Mouse (Mus musculus) embryo, embryonic 9.5 days (tissue): ENCODE measurements around the gene Dnm1.

Source experiments
- DNase-seq: peaks from one replicate; pipeline ENCODE4 v3.0.0-alpha.2; 2017; ENCODE audit errors: extremely low spot score

Dnm1 gene

DNA sequence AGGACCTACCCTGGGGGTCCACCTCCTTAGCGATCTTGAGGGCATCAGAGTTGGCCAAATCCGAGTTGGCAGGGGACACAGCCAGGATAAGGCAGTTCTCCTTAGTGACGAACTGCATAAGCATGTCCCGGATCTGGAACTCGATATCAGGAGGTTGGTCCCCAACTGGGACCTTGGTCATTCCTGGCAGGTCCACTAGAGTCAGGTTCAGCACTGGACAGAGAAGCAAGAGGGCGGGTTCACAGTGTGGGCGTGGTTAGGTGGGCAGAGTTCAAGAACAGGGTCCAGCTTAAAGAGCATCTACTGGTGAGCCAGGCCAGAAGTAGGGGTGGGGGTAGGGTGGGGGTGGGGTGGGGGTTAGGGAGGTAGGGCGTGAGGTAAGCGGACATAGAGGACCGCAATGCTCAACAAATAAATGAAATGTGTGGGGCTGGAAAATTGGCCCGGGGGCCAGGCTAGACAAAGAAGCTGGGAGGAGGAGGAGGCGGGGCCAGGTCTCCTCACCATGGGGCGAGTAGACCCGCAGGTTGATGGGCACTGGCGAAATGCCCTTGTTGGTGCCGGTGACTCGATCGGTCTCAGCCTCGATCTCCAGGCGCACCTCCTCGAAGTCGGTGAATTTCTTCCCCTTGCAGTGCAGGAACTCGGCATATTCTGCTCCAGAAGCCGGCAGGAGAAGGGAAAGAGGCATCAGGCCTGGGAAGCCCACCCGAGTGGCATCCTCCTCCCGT is 13.1 kb downstream of the Dnm1 start:
- no peak for DNase-seq

DNA sequence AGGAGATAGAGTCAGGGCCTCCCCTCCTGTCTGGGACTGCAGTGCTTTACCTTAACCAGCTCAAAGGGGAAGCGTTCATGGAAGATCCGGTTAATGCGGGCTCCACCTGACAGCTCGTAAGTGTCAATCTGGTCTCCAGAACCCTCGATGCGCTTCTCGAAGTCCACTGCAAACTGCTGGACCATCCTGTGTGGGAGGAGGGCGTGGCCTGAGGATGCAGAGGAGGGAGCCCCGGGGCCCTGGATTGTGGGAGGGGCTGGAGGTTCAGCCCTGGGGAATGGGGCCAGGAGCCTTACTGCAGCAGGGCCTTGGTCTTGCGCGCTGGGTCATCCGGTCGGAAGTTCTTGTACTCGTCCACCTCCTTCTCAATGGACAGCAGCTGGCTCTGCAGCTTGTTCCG is 17.2 kb downstream of the Dnm1 start:
- DNase-seq, result no peak

GRCm38 (mm10) chr2:32332159-32332558 is 21.0 kb downstream of the Dnm1 start:
- DNase-seq, result no peak

GRCm38 (mm10) chr2:32329531-32329930 is 23.6 kb downstream of the Dnm1 start:
- no peak for DNase-seq

DNA sequence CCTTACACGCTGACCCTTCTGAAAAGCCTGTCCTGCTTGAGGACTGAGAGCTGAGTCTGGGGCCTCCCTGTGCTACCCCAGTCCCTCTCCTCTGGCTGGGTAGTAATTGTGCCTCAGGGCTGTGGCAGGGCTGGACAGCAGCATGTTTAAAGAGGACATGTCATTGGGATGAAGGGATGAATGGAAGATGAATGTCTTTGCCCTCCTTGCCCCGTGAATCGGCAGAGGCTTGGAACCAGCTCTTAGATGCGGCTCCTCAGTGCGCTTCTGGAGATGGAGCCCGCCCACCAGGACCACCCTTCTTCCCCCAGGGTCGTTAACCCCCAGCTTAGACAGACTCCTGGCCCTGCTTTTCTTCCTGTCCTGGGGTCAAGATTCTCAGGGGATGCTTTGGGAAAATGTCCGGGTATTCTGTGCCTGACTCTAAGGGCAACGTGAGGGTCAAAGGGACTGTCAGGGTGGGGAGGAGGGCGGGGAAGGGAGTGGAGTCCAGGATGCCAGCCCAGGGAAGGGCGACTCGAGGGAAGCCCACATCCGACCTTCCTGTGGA is 24.2 kb downstream of the Dnm1 start:
- peak; percentile 49 for DNase-seq

DNA sequence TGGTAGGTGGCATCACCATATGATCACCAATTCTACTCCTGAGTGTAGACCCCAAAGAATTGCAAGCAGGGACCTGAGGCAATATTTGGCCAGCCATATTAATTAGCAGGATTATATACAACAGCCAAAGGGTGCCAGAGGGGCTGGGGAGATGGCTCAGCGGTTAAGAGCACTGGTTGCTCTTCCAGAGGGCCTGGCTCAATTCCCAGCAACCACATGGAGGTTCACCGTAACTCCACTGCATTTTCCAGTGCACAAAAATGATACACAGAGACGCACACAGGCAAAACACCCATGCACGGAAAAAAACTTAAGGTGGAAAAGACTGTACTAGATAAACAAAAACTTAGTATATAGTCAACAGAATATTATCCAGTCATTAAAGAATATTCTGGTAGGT is 25.9 kb downstream of the Dnm1 start:
- no peak for DNase-seq

DNA sequence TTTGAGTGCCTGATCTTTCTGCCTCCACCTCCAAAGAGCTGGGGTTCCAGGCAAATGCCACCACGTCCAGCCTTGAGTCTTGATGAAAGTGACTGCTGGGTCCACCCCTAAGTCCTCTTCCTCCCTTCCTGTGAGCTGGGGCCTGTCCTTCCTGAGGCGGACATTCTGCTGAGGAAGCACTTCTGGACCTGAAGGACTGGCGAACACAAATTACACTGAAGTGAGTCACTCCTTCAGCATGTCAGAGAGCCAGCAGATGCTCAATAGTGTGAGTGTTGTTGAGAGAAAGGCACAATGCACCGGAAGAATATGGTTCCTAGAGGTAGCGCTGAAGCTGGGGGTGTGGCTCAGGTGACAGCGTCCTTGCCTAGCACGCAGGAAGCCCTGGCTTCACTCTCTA is 27.8 kb downstream of the Dnm1 start:
- no peak for DNase-seq

- no peak for DNase-seq
Measured at GRCm38 (mm10) chr2:32324322-32324721, 28.8 kb downstream of the Dnm1 start.

- DNase-seq, result no peak
Measured at GRCm38 (mm10) chr2:32322754-32323741, 30.1 kb downstream of the Dnm1 start.

DNA sequence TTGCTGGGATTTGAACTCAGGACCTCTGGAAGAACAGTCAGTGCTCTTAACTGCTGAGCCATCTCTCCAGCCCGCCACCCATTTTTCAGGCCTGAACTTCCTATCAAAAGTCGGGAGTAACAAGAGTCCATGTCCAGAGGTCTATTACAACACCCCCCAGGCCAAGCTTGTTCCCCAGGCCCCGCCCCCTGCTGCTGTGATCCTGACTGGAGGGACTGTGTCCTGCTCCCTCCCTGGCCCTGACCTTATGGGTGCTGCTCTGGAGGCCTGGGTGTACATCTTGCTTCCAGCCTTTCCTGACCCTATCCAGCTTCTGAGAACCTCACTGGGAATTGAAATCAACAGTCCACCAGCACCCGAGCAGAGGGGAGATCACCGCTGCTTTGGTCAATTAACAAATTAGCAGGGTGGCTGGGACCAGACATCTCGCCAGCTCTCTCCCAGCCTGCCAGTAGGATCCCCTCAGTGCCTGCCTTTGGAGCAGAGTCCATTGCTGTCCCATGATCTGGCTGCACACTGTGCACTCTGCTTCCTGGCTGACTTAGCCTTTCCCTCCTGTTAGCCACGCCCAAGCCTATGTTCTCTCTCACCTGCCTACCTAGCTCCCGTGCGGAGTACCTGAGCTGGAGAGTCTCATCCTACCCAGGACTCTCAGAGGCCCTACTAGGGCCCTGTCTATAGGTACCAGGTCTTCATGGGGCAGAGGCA is 31.4 kb downstream of the Dnm1 start:
- DNase-seq, result no peak

DNA sequence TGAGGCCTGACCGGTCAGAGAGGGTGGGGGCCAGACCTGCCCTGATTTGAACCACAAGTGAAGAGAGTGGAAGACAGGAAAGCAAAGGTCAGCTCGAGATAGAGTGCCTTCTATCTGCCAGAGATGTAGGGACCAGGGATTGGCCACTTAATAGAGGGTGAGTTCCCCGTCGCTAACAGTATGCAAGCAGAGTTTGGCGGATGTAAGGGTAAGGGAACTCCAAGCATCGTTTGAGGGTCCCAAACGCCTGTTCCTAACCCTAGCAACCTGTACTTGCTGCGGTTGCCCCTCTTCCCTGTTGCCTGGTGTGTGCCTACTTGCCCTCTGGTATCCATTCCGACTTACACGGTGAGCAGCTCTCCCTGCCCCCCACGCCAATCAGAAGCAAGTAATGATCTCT is 32.4 kb downstream of the Dnm1 start:
- no peak for DNase-seq

DNA sequence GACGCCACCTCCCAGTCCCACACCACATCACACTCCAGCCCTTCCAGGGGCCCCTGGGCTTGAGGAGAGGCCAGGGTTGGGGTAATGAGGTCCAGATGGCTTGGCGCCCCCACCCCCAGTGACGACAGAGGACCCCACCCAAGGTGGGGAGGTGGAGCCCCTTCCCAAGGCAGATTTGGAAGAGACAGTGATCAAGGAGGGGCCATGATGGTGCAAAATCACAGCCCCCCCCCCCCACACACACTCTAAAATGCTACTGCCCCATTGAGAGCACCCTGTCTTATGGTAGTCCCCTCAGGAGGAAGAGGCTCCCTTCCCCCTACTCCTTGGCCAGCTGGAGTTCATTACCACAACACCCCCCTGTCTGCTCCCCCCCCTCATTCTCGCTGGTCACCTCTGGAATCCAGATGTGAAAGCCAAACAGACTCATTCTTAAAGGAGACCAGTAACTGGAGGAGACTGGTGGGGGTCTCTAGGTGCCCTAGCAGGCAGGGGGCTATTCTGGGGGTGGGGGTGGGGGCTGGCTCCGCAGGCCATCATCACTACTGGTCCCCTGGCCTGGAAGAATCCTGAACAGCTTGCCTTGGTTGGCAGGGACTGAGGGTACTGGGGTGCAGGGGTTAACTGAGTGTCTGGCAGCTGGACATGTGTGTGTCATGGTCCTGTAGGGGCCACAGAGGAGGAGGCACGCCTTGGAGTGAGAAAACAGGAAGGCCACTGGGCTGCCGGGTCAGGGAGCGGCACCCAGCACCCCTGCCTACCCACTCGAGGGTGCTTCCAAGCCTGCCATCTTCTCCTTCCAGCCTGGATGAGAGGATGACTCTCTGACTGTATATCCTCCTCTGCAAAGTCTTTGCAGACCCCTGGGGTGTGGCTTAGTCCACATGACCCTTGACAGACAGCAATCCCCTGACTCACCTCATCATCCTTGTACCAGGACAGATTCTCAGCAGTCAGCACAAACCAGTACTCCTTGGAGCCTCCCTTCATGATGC is 33.3 kb downstream of the Dnm1 start:
- DNase-seq, result peak; percentile 70

DNA sequence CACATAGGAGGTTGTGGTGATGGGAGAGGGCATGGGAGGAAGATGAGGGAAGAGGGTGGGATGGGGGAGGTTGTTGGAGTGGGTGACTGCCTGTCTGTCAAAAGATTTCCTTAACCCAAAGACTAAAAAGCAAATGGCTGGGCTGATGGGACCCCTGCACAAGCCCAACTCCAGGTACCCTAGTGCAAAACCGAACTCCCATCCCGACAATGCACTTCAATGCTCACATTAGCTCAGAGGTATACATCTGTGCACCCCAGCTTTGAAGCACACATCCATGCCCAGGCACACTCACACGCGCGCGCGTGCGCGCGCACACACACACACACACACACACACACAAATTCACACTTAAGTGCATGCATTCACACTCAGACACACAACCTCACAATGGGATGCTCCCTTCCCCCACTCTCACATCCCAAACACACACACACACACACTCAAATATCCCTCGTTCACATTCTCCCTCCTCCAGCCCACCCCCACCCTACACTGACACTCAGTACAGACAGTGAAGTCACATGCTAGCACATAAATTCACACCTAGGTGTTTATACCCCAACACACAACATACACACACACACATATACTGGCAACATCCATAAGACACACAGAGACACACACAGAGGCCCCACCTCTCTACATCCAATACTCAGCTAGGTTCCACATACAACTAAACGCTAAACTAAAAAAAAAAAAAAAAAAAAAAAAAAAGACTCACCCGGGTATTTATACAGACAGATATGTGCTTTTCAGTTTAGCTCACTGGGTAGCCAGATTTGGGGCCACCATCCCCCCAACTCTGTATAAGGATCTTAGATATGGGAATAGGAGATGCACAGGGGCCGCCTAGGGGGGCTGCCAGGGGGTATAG is 34.2 kb downstream of the Dnm1 start:
- peak; percentile 32 for DNase-seq

GRCm38 (mm10) chr2:32317791-32318417 is 35.2 kb downstream of the Dnm1 start:
- peak; percentile 87 for DNase-seq

GRCm38 (mm10) chr2:32316887-32317656 is 36.1 kb downstream of the Dnm1 start:
- peak; percentile 29 for DNase-seq

DNA sequence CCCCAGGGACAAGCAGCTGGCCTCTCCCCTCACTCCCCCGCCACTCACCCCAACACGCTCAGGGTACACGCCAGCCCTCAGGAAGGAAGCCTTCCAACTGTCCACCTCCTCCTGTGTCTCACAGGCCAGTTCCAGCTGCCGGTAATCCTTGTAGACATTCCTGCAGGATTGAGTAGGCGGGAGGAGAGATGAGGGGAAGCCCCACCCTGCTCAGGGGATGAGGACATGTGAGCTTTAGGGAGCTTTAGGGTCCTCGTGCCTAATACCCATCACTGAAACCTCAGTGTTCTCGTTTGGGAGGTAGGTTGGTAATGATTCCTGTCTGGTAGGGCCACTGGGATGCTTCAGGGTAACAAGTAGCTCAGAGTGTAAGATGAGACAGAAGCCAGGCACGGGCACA is 37.4 kb downstream of the Dnm1 start:
- peak; percentile 48 for DNase-seq

- no peak for DNase-seq
Measured at GRCm38 (mm10) chr2:32314831-32315230, 38.3 kb downstream of the Dnm1 start.

DNA sequence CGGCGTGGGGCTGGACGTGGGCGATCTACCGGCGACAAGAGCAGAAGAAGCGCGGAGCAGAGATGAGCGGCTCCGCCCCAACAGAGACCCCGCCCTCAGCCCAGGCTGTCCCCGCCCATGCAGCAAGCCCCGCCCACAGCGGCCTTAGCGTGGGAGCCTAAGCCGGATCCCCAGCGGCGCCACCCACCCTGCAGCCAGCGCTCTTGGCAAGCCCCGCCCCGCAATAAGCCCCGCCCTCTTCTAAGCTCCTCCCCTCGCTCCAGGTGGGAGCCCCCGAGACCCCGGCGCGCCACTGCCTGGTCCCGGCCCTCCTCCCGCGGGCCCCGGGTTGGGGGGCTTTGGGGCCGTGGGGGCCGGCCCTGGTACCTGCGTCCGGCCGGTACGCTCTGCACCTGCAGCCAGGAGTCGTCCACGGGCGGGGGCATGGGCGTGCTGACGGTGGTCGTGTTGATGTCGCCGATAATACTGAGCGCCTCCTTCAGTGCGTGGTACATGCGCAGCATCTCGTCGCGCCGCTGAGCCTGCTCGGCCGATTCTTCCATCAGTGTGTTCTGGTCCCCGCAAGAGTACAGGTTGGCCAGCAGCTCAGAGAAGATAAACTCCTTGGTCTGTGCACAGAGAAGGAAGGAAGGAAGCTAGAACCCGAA is 40.7 kb downstream of the Dnm1 start:
- peak; percentile 98 for DNase-seq
